In the genomic region with DNA sequence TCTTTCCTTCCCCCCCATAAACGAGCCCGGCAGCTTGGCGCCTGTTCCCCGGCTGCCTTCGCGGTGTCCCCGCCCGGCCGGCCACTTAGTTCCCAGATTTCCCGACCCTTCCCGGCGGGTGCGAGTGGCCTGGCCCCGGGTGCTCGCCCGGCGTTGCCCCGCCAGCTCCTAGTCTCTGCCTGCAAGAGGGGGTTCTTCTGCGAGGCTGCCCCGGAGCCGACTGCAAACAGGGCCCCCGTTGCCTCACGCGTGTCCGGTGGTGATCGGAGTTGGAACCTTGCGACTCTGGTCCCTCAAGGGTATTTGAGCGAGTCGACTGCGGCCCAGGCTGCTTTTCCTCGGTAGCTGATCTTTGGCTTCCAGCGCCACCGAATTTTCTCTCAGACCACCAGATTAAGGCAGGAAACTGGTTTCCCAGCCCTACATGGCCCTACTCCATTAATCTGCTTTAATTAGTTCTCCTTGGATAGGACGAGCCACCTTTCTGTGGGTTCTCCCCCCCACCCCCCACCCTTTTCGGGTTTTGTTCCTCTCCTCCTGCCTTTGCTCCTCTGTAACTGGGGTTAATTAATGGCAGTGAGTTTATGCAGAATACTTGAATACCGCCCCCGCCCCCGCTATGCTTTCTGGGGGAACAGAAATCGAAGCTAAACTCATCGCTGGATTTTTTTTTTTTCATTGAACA, we compare ENCODE assay signal across 1 mouse cellular context.
TF ChIP-seq lines count a peak whose summit lies in the region.

No protein-coding gene starts in this region.

TF ChIP-seq in MEL, 35 proteins besides CTCF, POLR2A, EP300 and RAD21 (continued from another document):
- no peak; the same call in 1 of the 2 replicates for TF ChIP-seq NELFE (IDR thresholded peaks at IDR 0.05; ENCODE audit: low read depth, low read length)
- TF ChIP-seq MEF2A (IDR thresholded peaks at IDR 0.05; ENCODE audit: extremely low read depth, insufficient replicate concordance, low read depth, low read length, poor library complexity, severe bottlenecking): no peak
- no peak for TF ChIP-seq ZC3H11A (IDR thresholded peaks at IDR 0.05; ENCODE audit: low read depth, low read length)
- no peak for TF ChIP-seq ZMIZ1 (IDR thresholded peaks at IDR 0.05; ENCODE audit: low read depth, low read length)
- TF ChIP-seq ZKSCAN1 (IDR thresholded peaks at IDR 0.05; ENCODE audit: low read depth, low read length): no peak
- TF ChIP-seq ETS1 (IDR thresholded peaks at IDR 0.05; ENCODE audit: low read depth, low read length): no peak
- TF ChIP-seq SIN3A (IDR thresholded peaks at IDR 0.05; ENCODE audit: low read length): peak; percentile 66
